Mouse (Mus musculus): ENCODE data around the gene Zfp770.
"Not testable (repeated sequence)": the region's sequence is repeated elsewhere in the genome, so short reads cannot be mapped to it uniquely, and the experiment has no call there.

Zfp770 gene

GRCm38 (mm10) chr2:114200932-114201559 lies at the start of gene Zfp770:
Gene Zfp770, minus strand, starts transcription at chr2:114201469.
- DNase-seq, result peak; percentile 86

- DNase-seq, result no peak
Observed at GRCm38 (mm10) chr2:114249440-114249839, 48.2 kb upstream of the Zfp770 start.

- no peak for DNase-seq
Observed at GRCm38 (mm10) chr2:114237639-114238038, 36.4 kb upstream of the Zfp770 start.

GRCm38 (mm10) chr2:114236566-114236965 lies 35.3 kb upstream of the Zfp770 start:
- no peak for DNase-seq

GRCm38 (mm10) chr2:114235584-114235983 lies 34.3 kb upstream of the Zfp770 start:
- no peak for DNase-seq

GRCm38 (mm10) chr2:114231248-114231647 lies 30.0 kb upstream of the Zfp770 start:
- no peak for DNase-seq

GRCm38 (mm10) chr2:114228672-114229071 lies 27.4 kb upstream of the Zfp770 start:
- no peak for DNase-seq

- DNase-seq, result peak; percentile 19
Observed at GRCm38 (mm10) chr2:114205036-114205435, 3.8 kb upstream of the Zfp770 start.

- no peak for DNase-seq
Observed at GRCm38 (mm10) chr2:114201574-114201973, 305 bp upstream of the Zfp770 start.

GRCm38 (mm10) chr2:114196421-114196820 lies 4.8 kb downstream of the Zfp770 start:
- DNase-seq, result no peak

- not testable (repeated sequence) for DNase-seq
Observed at GRCm38 (mm10) chr2:114186924-114187323, 14.3 kb downstream of the Zfp770 start, which contains the start of gene Aqr. Gene Aqr, minus strand, starts transcription at chr2:114187024.

GRCm38 (mm10) chr2:114177802-114178733 lies 23.2 kb downstream of the Zfp770 start:
- no peak for DNase-seq

GRCm38 (mm10) chr2:114174651-114175484 lies 26.4 kb downstream of the Zfp770 start:
- DNase-seq, result peak; percentile 80

- no peak for DNase-seq
Observed at GRCm38 (mm10) chr2:114173248-114173647, 28.0 kb downstream of the Zfp770 start.

GRCm38 (mm10) chr2:114167837-114168236 lies 33.4 kb downstream of the Zfp770 start:
- no peak for DNase-seq

GRCm38 (mm10) chr2:114161978-114162377 lies 39.3 kb downstream of the Zfp770 start:
- DNase-seq, result no peak

GRCm38 (mm10) chr2:114157345-114157744 lies 43.9 kb downstream of the Zfp770 start:
- no peak for DNase-seq

- DNase-seq, result no peak
Observed at GRCm38 (mm10) chr2:114156639-114157038, 44.6 kb downstream of the Zfp770 start.

GRCm38 (mm10) chr2:114153247-114153646 lies 48.0 kb downstream of the Zfp770 start:
- no peak for DNase-seq

GRCm38 (mm10) chr2:114146864-114147458 lies 54.3 kb downstream of the Zfp770 start:
- DNase-seq, result no peak

GRCm38 (mm10) chr2:114145315-114145801 lies 55.9 kb downstream of the Zfp770 start:
- DNase-seq, result peak; percentile 13

GRCm38 (mm10) chr2:114144915-114145314 lies 56.4 kb downstream of the Zfp770 start:
- no peak for DNase-seq
